Mouse (Mus musculus) neural tube, embryonic 12.5 days (tissue): ENCODE data around the gene Ltv1. TPM values are rescaled to one million over a fixed set of nuclear protein-coding genes. Genes with fewer than 3 reads are reported as not detected.
"Not testable (repeated sequence)": the region's sequence is repeated elsewhere in the genome, so short reads cannot be mapped to it uniquely, and the experiment has no call there.

Experiments used
- ATAC-seq: fragments of 200-750 bp; cut with Nextera tagmentation; 2 replicates; pipeline ENCODE4 v1.8.0; 2017; ENCODE audit warnings: low read depth, mild to moderate bottlenecking, moderate TSS enrichment, moderate library complexity; ENCODE audit not compliant: low FRiP score
- H3K27ac ChIP-seq: fragments of 300-500 bp; sonication (generic); 2 replicates; pipeline ENCODE4 v1.5.1; 2016
- H3K27me3 ChIP-seq: fragments of 300-500 bp; sonication (generic); replicated peaks from 2 replicates; pipeline ENCODE4 v1.6.1; 2016; ENCODE audit warnings: mild to moderate bottlenecking
- H3K36me3 ChIP-seq: fragments of 300-500 bp; sonication (generic); 2 replicates; pipeline ENCODE4 v1.6.1; 2016; ENCODE audit warnings: mild to moderate bottlenecking
- H3K4me1 ChIP-seq: fragments of 300-500 bp; sonication (generic); 2 replicates; pipeline ENCODE4 v1.6.1; 2016
- H3K4me2 ChIP-seq: fragments of 300-500 bp; sonication (generic); replicated peaks from 2 replicates; pipeline ENCODE4 v1.6.1; 2016; ENCODE audit warnings: mild to moderate bottlenecking
- H3K4me3 ChIP-seq: fragments of 300-500 bp; sonication (generic); 2 replicates; pipeline ENCODE4 v1.5.1; 2016
- H3K9ac ChIP-seq: fragments of 300-500 bp; sonication (generic); 2 replicates; pipeline ENCODE4 v1.6.1; 2016; ENCODE audit warnings: mild to moderate bottlenecking
- H3K9me3 ChIP-seq: fragments of 300-500 bp; sonication (generic); 2 replicates; pipeline ENCODE4 v1.6.1; 2016; ENCODE audit warnings: mild to moderate bottlenecking
- WGBS: fragments of 180-500 bp; shearing (Covaris S2); methylation state at CpG from one replicate; pipeline ENCODE4 v1.1.7; 2016; 5-methylcytosine and 5-hydroxymethylcytosine counted together
- polyA plus RNA-seq: library from polyadenylated mRNA; unstranded; fragments of >200 nt; fragmentation: Nextera tagmentation; extraction: Ambion mirVana; gene quantifications from 2 replicates; pipeline ENCODE4 v1.2.1, GENCODE M21; 2016

Gene Ltv1
- polyA plus RNA-seq, 1 experiment from 2014 or later: 51.3 TPM

DNA sequence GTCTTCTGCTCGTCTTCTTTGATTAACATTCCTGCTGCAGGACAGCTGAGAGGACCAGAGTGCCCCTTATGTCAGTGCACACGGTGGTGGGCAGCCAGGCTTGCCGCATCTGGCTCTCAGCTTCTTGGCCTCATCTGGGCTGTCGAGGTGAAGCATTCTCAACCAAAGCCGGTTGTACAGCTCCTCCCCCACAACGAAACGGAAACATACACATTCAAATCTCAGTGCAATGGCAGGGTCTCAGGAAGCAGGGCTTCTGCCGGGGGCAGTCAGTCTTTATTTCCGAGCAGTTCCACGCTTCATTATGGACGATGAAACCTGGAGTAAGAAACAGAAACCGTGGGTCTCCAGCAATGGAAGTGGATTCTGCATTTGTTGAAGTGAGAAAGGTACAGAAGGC is 21.0 kb upstream of the Ltv1 start:
- Histone ChIP-seq H3K9ac (no peak overlapping the region), H3K4me1 (peaks cover 5% of the 10 kb centered on the region; the same call in 1 of the 2 replicates), H3K9me3 (no peaks in the 10 kb centered on the region), H3K4me3 (no peak overlapping the region), H3K27me3 (no peaks in the 10 kb centered on the region), H3K36me3 (no peaks in the 10 kb centered on the region; the same call in 1 of the 2 replicates), H3K4me2 (no peak overlapping the region), H3K27ac (no peak overlapping the region)
- no peak for ATAC-seq
- WGBS: 85% methylated on average over 12 of the region's 12 CpGs

DNA sequence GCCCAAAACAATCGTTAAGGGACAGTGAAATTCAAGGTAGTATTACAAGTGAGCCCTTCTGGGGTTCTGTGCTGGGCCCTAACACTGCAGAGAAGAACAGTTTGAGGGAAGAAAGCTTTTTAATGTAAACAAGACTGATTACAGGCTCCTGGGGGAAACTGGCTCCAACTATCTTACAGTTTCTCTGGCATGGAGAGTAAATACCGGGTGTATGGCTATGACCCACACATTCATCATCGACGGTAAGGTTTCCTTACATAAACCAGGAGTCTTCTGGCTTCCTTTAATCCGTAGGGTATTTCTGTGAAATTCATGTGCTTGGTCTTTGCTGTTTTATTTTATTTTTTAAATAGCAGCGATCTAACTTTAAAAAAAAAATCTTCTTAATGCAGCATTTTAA is 19.9 kb upstream of the Ltv1 start:
- Histone ChIP-seq H3K27me3 (no peaks in the 10 kb centered on the region), H3K9me3 (no peaks in the 10 kb centered on the region), H3K36me3 (no peaks in the 10 kb centered on the region; the same call in 1 of the 2 replicates), H3K4me3 (no peak overlapping the region), H3K4me1 (peaks cover 5% of the 10 kb centered on the region; the same call in 1 of the 2 replicates), H3K27ac (no peak overlapping the region), H3K4me2 (no peak overlapping the region), H3K9ac (no peak overlapping the region)
- 85% methylated on average over 6 of the region's 6 CpGs for WGBS
- ATAC-seq: no peak

DNA sequence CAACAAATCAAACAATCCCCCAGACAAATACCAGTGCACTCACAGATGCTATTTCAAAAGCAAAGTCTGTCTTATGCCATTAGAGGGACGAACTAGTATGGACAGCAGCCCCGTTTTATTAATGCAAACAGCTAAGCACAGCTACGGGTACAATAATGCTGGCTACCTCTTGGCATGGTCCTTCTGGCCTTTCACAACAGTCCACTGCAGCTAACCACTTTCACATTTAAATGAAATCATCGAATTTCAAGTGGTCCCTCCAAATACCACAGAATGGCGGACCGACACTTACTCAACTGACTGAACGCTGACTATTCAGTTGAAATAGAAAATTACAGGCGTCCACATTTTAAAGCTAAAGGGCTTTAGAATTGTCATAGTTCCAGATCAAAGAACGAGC is 19.4 kb upstream of the Ltv1 start:
- no peak overlapping the region for H3K9ac ChIP-seq
- H3K27ac ChIP-seq: no peak overlapping the region
- 0 out of 2 replicates have a peak, but pooled peaks cover under 1% of the 10 kb centered on the region for H3K4me1 ChIP-seq
- no peak overlapping the region for H3K4me2 ChIP-seq
- ATAC-seq: no peak
- no peak overlapping the region for H3K4me3 ChIP-seq
- H3K27me3 ChIP-seq: no peaks in the 10 kb centered on the region
- 80% methylated on average over 9 of the region's 9 CpGs for WGBS
- no peaks in the 10 kb centered on the region; the same call in 1 of the 2 replicates for H3K36me3 ChIP-seq
- no peaks in the 10 kb centered on the region for H3K9me3 ChIP-seq

DNA sequence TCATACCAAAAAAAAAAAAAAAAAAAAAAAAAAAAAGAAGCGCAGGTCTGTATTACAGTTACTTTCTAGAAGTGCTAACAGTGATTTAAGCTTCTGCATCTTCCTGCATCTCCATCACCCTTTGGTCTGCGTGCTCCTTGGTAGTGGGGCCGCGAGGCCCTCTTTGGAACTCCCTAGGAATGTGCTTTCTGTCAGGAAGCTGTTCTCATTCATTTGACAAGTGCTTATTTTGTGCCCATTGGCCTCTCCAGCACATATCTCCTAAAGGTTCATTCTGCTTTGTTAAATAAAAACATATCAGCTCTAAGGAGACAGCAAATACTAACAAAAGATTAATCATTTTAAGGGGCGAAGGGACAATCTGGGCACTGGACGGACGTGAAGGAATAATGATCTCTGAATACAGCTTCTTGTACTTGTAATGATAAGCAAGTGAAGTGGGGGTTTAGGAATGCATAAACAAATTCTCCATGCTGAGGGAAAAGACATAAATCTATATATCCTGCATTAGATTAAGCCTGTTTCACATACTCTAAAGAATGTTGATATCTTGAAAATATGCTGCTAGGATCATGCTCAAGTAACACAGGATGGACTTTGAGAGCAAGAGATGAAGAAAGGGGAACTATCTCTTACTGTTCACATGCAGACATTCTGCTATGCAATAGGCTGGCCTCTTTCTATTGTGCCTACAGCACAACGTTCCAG is 17.1 kb upstream of the Ltv1 start:
- H3K36me3 ChIP-seq: no peaks in the 10 kb centered on the region; the same call in 1 of the 2 replicates
- 78% methylated on average over 7 of the region's 8 CpGs for WGBS
- no peaks in the 10 kb centered on the region for H3K9me3 ChIP-seq
- H3K27me3 ChIP-seq: no peaks in the 10 kb centered on the region
- no peak overlapping the region for H3K27ac ChIP-seq
- no peak for ATAC-seq
- H3K4me2 ChIP-seq: no peak overlapping the region
- no peak overlapping the region for H3K4me3 ChIP-seq
- H3K9ac ChIP-seq: no peak overlapping the region
- H3K4me1 ChIP-seq: no peaks in the 10 kb centered on the region

DNA sequence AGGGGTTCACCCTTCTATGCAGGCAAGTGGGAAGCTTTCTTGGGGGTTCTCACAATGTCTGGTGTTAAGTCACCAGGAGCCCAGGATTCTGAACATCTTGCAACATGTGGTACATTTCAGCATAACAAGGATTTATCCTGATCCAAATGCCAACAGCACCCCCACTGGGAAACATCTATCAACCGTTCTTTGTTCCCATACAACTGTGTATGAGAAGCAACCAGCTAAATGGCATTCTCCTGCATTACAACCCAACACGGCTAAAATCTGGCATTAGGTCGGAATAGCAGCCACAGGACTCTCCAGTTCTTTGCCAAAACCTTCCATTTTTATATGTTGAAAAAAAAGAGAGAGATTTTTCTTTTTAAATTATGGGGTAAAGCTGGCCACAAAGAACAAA is 16.5 kb upstream of the Ltv1 start:
- no peaks in the 10 kb centered on the region for H3K9me3 ChIP-seq
- ATAC-seq: no peak
- 59% methylated on average over 3 of the region's 3 CpGs for WGBS
- H3K4me3 ChIP-seq: no peak overlapping the region
- H3K27me3 ChIP-seq: no peaks in the 10 kb centered on the region
- no peak overlapping the region for H3K9ac ChIP-seq
- H3K27ac ChIP-seq: no peak overlapping the region
- no peaks in the 10 kb centered on the region; the same call in 1 of the 2 replicates for H3K36me3 ChIP-seq
- H3K4me1 ChIP-seq: no peaks in the 10 kb centered on the region
- H3K4me2 ChIP-seq: no peak overlapping the region

DNA sequence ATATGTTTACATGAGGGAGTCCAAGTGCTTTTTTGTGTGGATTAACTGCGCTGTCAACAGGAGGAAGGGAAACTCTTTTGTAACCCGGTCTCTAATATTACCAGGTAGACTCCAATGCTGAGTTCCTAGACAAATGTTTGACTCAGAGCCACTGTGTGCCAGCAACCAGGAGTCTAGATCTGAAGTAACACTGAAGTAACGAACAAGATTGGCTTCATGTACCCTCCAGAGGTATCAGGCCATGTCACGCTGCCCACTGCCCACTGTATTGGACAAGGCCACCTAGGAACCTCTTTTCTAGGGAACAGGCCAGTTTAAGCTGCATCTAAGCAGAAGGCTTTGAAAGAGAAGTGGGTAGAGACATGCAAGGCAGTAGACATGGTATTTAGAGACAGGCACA is 16.1 kb upstream of the Ltv1 start:
- Histone ChIP-seq H3K36me3 (no peaks in the 10 kb centered on the region), H3K9me3 (no peaks in the 10 kb centered on the region), H3K27me3 (no peaks in the 10 kb centered on the region), H3K4me3 (no peak overlapping the region), H3K27ac (no peak overlapping the region), H3K4me2 (no peak overlapping the region), H3K4me1 (no peaks in the 10 kb centered on the region), H3K9ac (no peak overlapping the region)
- ATAC-seq: no peak
- 98% methylated on average over 4 of the region's 4 CpGs for WGBS

DNA sequence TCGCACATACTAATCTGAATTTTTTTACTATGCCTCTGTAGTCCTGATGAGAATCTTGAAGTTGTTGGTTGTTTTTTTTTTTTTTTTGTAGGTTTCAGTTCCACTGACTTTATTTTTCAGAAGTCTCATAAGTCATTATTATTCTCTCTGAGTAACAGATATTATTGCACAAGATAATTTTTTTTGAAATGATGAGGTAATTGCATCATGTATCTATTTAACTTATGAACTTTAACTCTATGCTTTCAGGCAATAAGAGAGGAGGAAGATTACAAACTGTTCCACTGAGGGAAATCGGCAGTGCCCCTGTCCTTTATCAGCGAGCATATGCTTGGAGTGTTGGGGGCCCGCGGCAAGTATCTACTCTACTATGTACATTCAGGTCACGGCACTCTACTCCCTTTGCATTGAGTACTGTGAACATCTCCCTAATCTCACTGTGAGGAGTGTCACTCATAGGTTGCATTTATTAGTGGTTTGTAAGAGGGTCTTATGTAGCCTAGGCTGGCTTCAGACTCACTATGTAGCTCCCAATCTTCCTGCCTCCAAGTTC is 8.8 kb upstream of the Ltv1 start:
- Histone ChIP-seq H3K27me3 (no peaks in the 10 kb centered on the region), H3K4me3 (no peak overlapping the region), H3K27ac (no peak overlapping the region), H3K9ac (no peak overlapping the region), H3K9me3 (no peaks in the 10 kb centered on the region), H3K36me3 (no peaks in the 10 kb centered on the region), H3K4me1 (no peaks in the 10 kb centered on the region), H3K4me2 (no peak overlapping the region)
- ATAC-seq: no peak
- 98% methylated on average over 6 of the region's 6 CpGs for WGBS

DNA sequence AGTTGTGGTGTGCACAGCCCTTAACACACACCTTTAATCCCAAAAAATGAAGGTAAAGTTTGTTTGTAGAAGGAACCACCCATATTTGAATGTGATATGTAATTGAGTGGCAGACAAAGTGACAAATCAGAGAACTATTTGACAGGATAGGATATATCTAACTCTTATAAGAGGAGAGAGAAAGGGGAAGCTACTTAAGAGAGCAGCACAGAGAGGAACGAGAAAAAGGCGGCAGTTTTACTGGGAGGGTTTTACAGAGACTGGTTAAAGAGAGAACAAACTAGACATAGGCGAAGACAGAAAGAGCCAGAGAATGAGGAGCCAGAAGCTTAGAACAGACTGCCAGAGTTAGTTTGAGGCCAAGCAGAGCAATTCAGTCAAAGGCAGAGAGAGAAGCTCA is 7.9 kb upstream of the Ltv1 start:
- no peak for ATAC-seq

DNA sequence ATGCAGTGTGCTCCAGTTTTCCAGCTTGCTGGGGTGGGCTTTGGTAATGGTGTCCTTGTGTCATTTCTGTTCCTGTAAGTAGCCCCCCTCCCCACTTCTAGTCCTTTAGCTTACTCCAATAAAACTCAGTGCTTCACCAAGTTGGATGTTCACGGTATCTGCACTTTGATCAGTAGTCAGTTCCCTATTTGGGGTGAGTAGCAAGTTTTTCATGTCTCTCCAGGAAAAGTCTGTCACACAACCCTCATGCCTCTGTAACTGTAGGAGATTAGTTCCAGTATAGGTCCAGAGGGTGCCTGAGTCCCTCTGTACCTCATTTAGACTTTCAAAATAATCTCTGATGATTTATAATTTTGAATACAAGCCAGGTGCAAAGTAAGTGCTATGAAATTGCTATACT is 6.3 kb upstream of the Ltv1 start:
- Histone ChIP-seq H3K9me3 (no peaks in the 10 kb centered on the region), H3K36me3 (no peaks in the 10 kb centered on the region), H3K4me3 (no peak overlapping the region), H3K27ac (no peak overlapping the region), H3K4me1 (no peaks in the 10 kb centered on the region), H3K27me3 (no peaks in the 10 kb centered on the region), H3K4me2 (no peak overlapping the region), H3K9ac (no peak overlapping the region)
- no peak for ATAC-seq
- WGBS: 89% methylated on average over 1 of the region's 1 CpGs

More for the DNA sequence above, 7.9 kb upstream of the Ltv1 start:
- Histone ChIP-seq H3K4me3 (no peak overlapping the region), H3K4me2 (no peak overlapping the region), H3K9ac (no peak overlapping the region), H3K36me3 (no peaks in the 10 kb centered on the region), H3K9me3 (no peaks in the 10 kb centered on the region), H3K4me1 (no peaks in the 10 kb centered on the region), H3K27me3 (no peaks in the 10 kb centered on the region), H3K27ac (no peak overlapping the region)
- WGBS: 91% methylated on average over 3 of the region's 3 CpGs

DNA sequence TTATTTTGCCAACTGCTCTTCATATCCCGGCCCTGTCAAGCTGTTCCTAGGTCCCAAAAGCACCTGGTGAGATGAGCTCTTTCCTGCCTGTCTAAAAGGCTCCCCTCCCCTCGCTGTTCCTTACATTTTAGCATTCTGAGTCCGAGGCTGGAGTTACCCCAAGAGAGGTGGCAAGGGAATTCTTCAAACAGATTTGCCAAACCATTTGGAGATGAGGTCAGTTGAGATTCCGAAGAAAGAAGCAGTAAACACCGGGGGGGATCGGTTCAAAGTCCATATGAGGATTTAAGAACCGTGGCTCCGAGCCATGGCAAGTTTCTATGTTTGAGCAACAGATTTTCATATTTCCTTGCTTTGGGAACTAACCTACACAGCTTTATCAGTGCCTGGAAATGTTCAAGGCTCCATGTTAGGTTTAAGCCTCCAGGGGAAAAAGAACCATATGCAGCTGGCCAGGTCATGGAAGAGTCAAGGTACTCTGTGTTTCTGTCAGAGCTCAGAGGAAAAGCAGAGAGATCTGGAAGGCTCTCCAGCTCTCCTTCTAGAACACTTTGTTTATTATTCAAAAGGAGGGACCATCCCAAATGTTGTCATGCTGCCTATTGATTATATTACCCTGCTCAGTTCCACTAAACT is 4.0 kb upstream of the Ltv1 start:
- Histone ChIP-seq H3K27me3 (no peaks in the 10 kb centered on the region), H3K4me2 (no peak overlapping the region), H3K9ac (no peak overlapping the region), H3K27ac (no peak overlapping the region), H3K4me1 (peaks cover 4% of the 10 kb centered on the region; the same call in 1 of the 2 replicates), H3K4me3 (no peak overlapping the region), H3K9me3 (no peaks in the 10 kb centered on the region), H3K36me3 (no peaks in the 10 kb centered on the region)
- no peak for ATAC-seq
- 80% methylated on average over 8 of the region's 8 CpGs for WGBS

DNA sequence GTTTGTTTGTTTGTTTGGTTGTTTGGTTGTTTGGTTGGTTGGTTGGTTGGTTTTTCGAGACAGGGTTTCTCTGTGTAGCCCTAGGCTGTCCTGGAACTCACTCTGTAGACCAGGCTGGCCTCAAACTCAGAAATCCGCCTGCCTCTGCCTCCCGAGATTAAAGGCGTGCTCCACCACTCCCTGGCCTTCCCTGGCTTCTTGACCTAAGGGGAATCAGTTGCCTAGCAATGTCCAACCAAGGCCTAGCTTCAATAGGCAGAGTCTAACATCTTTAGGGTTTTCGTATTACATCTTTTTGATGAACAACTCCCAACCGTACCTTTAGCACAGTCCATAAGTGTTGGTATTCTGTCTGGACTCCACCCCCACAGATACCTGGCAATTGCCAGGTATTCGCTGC is 528 bp upstream of the Ltv1 start:
- not testable (repeated sequence) for H3K9me3 ChIP-seq, H3K27ac ChIP-seq, H3K4me1 ChIP-seq, H3K27me3 ChIP-seq, H3K4me3 ChIP-seq, H3K9ac ChIP-seq
- Histone ChIP-seq H3K36me3 (peaks cover 18% of the 10 kb centered on the region), H3K4me2 (peak overlapping the region; percentile 57)
- 86% methylated on average over 7 of the region's 7 CpGs for WGBS
- 0 out of 2 replicates have a peak, but pooled peaks have one; percentile 26 for ATAC-seq

DNA sequence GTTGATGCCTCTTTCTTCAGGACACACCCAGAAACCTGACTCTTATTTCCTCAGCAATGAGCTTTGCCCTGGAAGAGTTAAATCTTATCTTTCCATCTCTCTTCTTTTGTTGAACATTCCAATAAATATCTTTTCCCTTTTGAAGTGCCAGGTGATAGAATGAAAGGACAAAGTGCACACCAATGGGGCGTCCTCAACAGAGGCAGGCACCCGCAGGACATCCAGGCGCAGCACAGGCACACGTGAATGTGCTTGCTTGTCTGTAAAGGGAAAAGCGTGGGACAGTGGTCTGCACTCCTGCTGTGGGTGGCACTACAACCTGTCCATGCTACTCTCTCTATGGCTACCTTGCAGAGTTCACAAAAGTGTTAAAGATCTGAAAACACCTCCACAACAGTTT is 3.1 kb downstream of the Ltv1 start:
- Histone ChIP-seq H3K27me3 (no peaks in the 10 kb centered on the region), H3K9me3 (no peaks in the 10 kb centered on the region), H3K4me3 (no peak overlapping the region), H3K4me1 (peaks cover 5% of the 10 kb centered on the region; the same call in 1 of the 2 replicates), H3K9ac (no peak overlapping the region), H3K36me3 (peaks cover 46% of the 10 kb centered on the region), H3K27ac (no peak overlapping the region), H3K4me2 (no peak overlapping the region)
- no peak for ATAC-seq
- WGBS: 85% methylated on average over 5 of the region's 5 CpGs
